Mouse (Mus musculus) ES-Bruce4 (cell line): ENCODE results near the gene Rasgef1b. TPM values are rescaled to one million over a fixed set of nuclear protein-coding genes. Genes with fewer than 3 reads are reported as not detected.

ENCODE experiments used
- H3K27ac ChIP-seq: 2 replicates; pipeline ENCODE4 v1.5.1; 2012; ENCODE audit warnings: low read length, inconsistent platforms; ENCODE audit not compliant: insufficient read depth
- H3K27me3 ChIP-seq: 2 replicates; pipeline ENCODE4 v1.6.1; 2012; ENCODE audit warnings: mild to moderate bottlenecking, low read length, inconsistent platforms; ENCODE audit not compliant: control insufficient read depth, poor library complexity, insufficient read depth, severe bottlenecking
- H3K36me3 ChIP-seq: 2 replicates; pipeline ENCODE4 v1.6.1; 2012; ENCODE audit warnings: inconsistent platforms, mild to moderate bottlenecking, low read length, moderate library complexity; ENCODE audit not compliant: control insufficient read depth, poor library complexity, insufficient read depth, severe bottlenecking
- H3K4me1 ChIP-seq: one replicate; pipeline ENCODE4 v1.8.1; 2011; ENCODE audit warnings: low read length; ENCODE audit not compliant: control insufficient read depth, insufficient read depth
- H3K4me3 ChIP-seq: 2 replicates; pipeline ENCODE4 v1.5.1; 2011; ENCODE audit warnings: low read depth, mild to moderate bottlenecking, low read length
- H3K9ac ChIP-seq: 2 replicates; pipeline ENCODE4 v1.6.1; 2012; ENCODE audit warnings: low read depth, mild to moderate bottlenecking, inconsistent platforms; ENCODE audit not compliant: poor library complexity, severe bottlenecking
- H3K9me3 ChIP-seq: replicated peaks from 2 replicates; pipeline ENCODE4 v1.6.1; 2012; ENCODE audit warnings: mild to moderate bottlenecking, low read length, inconsistent platforms; ENCODE audit not compliant: control insufficient read depth, poor library complexity, insufficient read depth, severe bottlenecking
- CTCF ChIP-seq: IDR thresholded peaks from one replicate; pipeline ENCODE4 v1.8.1; 2011; ENCODE audit warnings: low read depth, low read length
- EP300 ChIP-seq: IDR thresholded peaks from 2 replicates; pipeline ENCODE4 v1.6.1; 2011; ENCODE audit warnings: low read depth, low read length; ENCODE audit not compliant: insufficient read depth
- POLR2A ChIP-seq: IDR thresholded peaks from one replicate; pipeline ENCODE4 v1.8.1; 2011; ENCODE audit warnings: low read length; ENCODE audit not compliant: insufficient read depth
- polyA plus RNA-seq: library from polyadenylated mRNA; stranded (reverse); fragments of >200 nt; gene quantifications from 2 replicates; pipeline ENCODE4 v1.2.4, GENCODE M21; 2011; ENCODE audit warnings: low read depth; ENCODE audit not compliant: missing spikeins, insufficient read depth, insufficient read length

The Rasgef1b gene
- polyA plus RNA-seq, 1 experiment = 1.9 TPM

DNA sequence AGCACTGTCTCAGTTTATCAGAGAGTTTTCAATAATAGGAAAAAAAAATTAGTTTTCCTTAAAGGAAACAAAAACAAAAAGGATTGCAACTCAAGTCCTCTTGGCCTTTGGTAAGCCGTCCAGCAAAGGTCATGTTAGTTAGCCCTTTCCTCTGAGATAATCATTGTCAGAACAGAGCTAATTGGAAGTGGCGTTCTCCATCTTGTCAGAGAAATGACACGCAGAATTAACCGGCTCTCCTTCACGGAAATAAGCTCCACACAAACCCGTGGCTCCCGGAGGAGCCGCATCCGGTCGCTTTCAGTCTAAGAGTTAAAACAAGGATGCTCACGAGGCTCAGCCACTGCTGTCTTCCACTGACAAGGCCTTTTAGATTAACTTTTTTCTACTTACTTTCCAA is 217.8 kb downstream of the Rasgef1b start:
- Histone ChIP-seq H3K4me1 (no peaks in the 10 kb centered on the region), H3K4me3 (no peak overlapping the region), H3K9me3 (no peaks in the 10 kb centered on the region), H3K9ac (no peak overlapping the region), H3K27ac (no peak overlapping the region), H3K36me3 (no peaks in the 10 kb centered on the region), H3K27me3 (no peaks in the 10 kb centered on the region)
- TF ChIP-seq EP300 = no peak
- TF ChIP-seq POLR2A = no peak
- TF ChIP-seq CTCF = no peak

DNA sequence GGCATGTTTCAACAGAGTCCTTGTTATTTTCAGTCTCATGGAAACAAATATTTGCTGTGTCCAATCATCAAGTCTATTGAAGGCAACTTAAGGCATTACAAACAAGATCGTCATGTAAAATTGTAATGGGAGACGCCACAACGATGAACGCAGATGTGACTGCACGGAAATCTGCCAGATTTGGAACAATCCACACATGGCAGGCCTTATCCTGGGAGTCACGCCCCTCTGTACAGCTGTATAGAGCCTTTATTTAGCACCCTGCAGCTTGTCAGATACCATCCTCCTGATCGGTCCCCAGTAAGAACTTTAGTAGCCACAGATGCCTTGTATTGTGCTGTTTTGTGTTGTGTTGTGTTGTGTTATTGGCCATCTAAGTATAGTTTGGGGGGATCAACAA is 222.8 kb downstream of the Rasgef1b start:
- no peaks in the 10 kb centered on the region for H3K4me1 ChIP-seq
- no peak overlapping the region for H3K27ac ChIP-seq
- no peak overlapping the region for H3K4me3 ChIP-seq
- TF ChIP-seq CTCF (no peak), EP300 (no peak), POLR2A (no peak)
- H3K9ac ChIP-seq = no peak overlapping the region
- no peaks in the 10 kb centered on the region for H3K27me3 ChIP-seq
- no peaks in the 10 kb centered on the region for H3K36me3 ChIP-seq
- H3K9me3 ChIP-seq = no peaks in the 10 kb centered on the region

GRCm38 (mm10) chr5:99504349-99504830 is 224.5 kb downstream of the Rasgef1b start:
- Histone ChIP-seq H3K27me3 (no peaks in the 10 kb centered on the region), H3K9ac (no peak overlapping the region), H3K4me1 (no peaks in the 10 kb centered on the region), H3K4me3 (no peak overlapping the region), H3K9me3 (no peaks in the 10 kb centered on the region), H3K36me3 (no peaks in the 10 kb centered on the region), H3K27ac (no peak overlapping the region)
- TF ChIP-seq CTCF (no peak), POLR2A (no peak), EP300 (no peak)

DNA sequence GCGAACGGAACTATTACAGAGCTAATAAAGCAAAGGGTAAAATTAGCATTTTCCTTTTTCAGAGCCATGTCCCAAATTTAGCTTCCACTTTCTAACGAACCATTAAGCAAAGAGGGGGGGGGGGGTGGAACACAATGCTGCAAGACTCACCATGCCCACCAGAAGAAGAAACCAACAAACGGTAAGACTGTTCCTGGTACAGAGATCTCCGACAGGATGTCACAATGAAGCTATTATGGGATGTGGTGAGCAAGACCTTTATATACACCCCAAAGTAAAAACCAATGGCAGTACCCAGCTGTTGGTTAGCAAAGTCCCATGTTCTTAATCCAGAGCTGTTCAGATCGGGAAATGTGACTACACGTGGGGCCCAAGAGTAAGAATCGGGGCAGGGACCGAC is 226.2 kb downstream of the Rasgef1b start:
- no peaks in the 10 kb centered on the region for H3K36me3 ChIP-seq
- no peaks in the 10 kb centered on the region for H3K4me1 ChIP-seq
- H3K27me3 ChIP-seq = no peaks in the 10 kb centered on the region
- no peaks in the 10 kb centered on the region for H3K9me3 ChIP-seq
- H3K27ac ChIP-seq = no peak overlapping the region
- H3K4me3 ChIP-seq = no peak overlapping the region
- H3K9ac ChIP-seq = no peak overlapping the region
- no peak for TF ChIP-seq EP300
- no peak for TF ChIP-seq CTCF
- TF ChIP-seq POLR2A = no peak

GRCm38 (mm10) chr5:99499404-99500089 is 229.3 kb downstream of the Rasgef1b start:
- Histone ChIP-seq H3K9ac (no peak overlapping the region), H3K27ac (no peak overlapping the region), H3K9me3 (no peaks in the 10 kb centered on the region), H3K36me3 (no peaks in the 10 kb centered on the region), H3K4me3 (no peak overlapping the region), H3K27me3 (no peaks in the 10 kb centered on the region), H3K4me1 (no peaks in the 10 kb centered on the region)
- no peak for TF ChIP-seq EP300
- TF ChIP-seq POLR2A = no peak
- TF ChIP-seq CTCF = no peak

- no peaks in the 10 kb centered on the region for H3K4me1 ChIP-seq
- H3K27ac ChIP-seq = no peak overlapping the region
- H3K27me3 ChIP-seq = no peaks in the 10 kb centered on the region
- H3K36me3 ChIP-seq = no peaks in the 10 kb centered on the region
- H3K9ac ChIP-seq = no peak overlapping the region
- H3K4me3 ChIP-seq = no peak overlapping the region
- TF ChIP-seq POLR2A (no peak), EP300 (no peak), CTCF (no peak)
- no peaks in the 10 kb centered on the region for H3K9me3 ChIP-seq
Observed at GRCm38 (mm10) chr5:99497856-99498255, 231.0 kb downstream of the Rasgef1b start.
